Mouse (Mus musculus): Measurements from ENCODE around the gene Ccnd3. TPM values are rescaled to one million over a fixed set of nuclear protein-coding genes. Genes with fewer than 3 reads are reported as not detected.
A peak's percentile ranks its signal among the peaks of the same experiment; 100 is the strongest.
"Not testable (repeated sequence)": the region's sequence is repeated elsewhere in the genome, so short reads cannot be mapped to it uniquely, and the experiment has no call there.

The Ccnd3 gene
- polyA plus RNA-seq, 1 experiment from 2014 or later = 180 TPM

DNA sequence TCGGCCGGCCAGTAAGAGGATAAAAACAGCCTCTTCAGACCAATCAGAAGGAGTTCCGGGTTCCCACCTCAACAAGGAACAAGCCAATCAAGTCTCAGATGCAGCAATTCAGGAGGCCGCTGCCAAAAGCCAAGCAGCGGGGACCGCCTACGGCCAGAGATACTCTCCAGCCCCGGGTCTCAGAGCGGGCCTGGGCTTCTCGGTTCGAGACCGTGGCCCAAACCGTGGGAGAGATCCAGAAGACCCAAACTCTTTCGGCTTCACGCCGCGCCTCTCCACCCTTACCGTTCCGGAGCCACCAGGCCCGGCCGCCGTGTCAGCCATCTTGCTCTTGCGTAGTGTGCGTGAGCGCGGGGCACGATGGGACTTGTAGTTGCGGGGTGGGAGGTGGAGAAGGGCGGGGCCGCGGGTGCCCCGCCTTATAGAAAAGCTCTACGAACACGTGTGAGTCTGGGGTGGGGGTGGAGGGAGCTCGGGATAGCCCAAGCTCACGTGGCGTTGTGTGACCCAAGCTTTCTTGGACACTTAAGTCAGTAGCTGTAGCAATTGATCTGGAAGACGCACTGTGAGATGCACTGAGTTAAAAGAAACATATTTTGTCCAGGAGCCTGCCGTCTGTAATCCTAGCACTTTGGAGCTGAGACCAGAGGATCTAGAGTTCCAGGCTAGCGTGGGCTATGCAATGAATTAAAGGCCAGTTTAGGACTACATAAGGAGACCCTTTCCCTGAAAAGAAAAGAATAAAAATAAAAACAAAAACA is 2.7 kb upstream of the Ccnd3 start, which contains the start of gene Taf8:
Gene Taf8, minus strand, starts transcription at position 347 of the 761 bp plus-strand sequence.
- Histone ChIP-seq H3K9ac (ENCODE audit: low read depth, low read length) (peak within 1 kb of the TSS; percentile 75), H3K4me2 (replicated peaks; ENCODE audit: low read depth) (peak within 1 kb of the TSS; percentile 70), H3K27me3 (replicated peaks; ENCODE audit: control insufficient read depth, insufficient read depth, low read length) (no peaks in the 10 kb centered on the region)

DNA sequence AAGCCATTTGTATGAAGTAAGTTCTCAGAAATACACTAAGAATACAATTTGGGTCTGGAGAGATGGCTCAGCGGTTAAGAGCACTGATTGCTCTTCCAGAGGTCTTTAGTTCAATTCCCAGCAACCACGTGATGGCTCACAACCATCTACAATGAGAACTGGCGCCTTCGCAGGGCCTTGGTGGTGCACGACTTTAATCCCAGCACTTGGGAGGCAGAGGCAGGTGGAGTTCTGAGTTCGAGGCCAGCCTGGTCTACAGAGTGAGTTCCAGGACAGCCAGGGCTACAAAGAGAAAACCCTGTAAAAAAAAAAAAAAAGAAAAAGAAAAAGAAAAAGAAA is 2.2 kb upstream of the Ccnd3 start:
- Histone ChIP-seq H3K36me3 (ENCODE audit: control insufficient read depth, insufficient read depth) (peaks cover 17% of the 10 kb centered on the region; the same call in 1 of the 2 replicates), H3K4me3 (ENCODE audit: low read depth, low read length) (peak overlapping the region; percentile 66; the same call in 1 of the 2 replicates), H3K4me2 (replicated peaks; ENCODE audit: low read depth) (peak overlapping the region; percentile 70; the same call in 1 of the 2 replicates)
- ATAC-seq; H3K27me3 ChIP-seq (replicated peaks; ENCODE audit: control insufficient read depth, insufficient read depth, low read length); H3K9me3 ChIP-seq (ENCODE audit: control insufficient read depth); H3K9ac ChIP-seq (ENCODE audit: low read depth, low read length); H3K4me1 ChIP-seq (replicated peaks; ENCODE audit: control insufficient read depth, insufficient read depth, low read length); H3K27ac ChIP-seq (ENCODE audit: low read depth, low read length): not testable (repeated sequence)
- 74% methylated on average over 6 of the region's 6 CpGs for WGBS

More for the DNA sequence above, 2.7 kb upstream of the Ccnd3 start, which contains the start of gene Taf8:
- no peak for TF ChIP-seq CTCF (IDR thresholded peaks at IDR 0.05; ENCODE audit: low read depth)
- WGBS = 1% methylated on average over 40 of the region's 40 CpGs
- Histone ChIP-seq H3K4me1 (replicated peaks; ENCODE audit: control insufficient read depth, insufficient read depth, low read length) (peaks cover 4% of the 10 kb centered on the region; the same call in 1 of the 2 replicates), H3K36me3 (ENCODE audit: control insufficient read depth, insufficient read depth) (peaks cover 21% of the 10 kb centered on the region; the same call in 1 of the 2 replicates), H3K4me3 (ENCODE audit: low read depth, low read length) (peak within 1 kb of the TSS; percentile 66), H3K27ac (ENCODE audit: low read depth, low read length) (peak within 1 kb of the TSS; percentile 79), H3K9me3 (ENCODE audit: control insufficient read depth) (no peaks in the 10 kb centered on the region)
- ATAC-seq = peak; percentile 91

DNA sequence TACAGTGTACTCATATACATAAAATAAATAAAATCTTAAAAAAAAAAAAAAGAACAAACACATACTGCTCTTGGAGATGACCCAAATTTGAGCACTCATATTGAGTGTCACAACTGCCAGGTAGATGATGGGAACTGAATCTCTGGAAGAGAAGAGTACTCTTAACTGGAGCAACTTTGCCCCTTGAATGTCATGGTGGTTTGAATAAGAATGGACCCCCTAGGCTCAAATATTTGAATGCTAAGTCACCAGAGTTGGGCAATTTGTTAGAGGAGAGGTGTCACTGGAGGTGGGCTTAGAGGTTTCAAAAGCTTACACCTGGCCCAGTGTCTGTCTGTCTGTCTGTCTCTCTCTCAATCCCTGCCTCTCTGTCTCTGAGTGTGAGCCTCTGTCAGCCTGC is 1.2 kb upstream of the Ccnd3 start:
- Histone ChIP-seq H3K4me1 (replicated peaks; ENCODE audit: control insufficient read depth, insufficient read depth, low read length) (peaks cover 8% of the 10 kb centered on the region; the same call in 1 of the 2 replicates), H3K9me3 (ENCODE audit: control insufficient read depth) (no peaks in the 10 kb centered on the region), H3K9ac (ENCODE audit: low read depth, low read length) (no peak overlapping the region), H3K4me3 (ENCODE audit: low read depth, low read length) (no peak overlapping the region), H3K4me2 (replicated peaks; ENCODE audit: low read depth) (no peak overlapping the region), H3K27ac (ENCODE audit: low read depth, low read length) (no peak overlapping the region), H3K27me3 (replicated peaks; ENCODE audit: control insufficient read depth, insufficient read depth, low read length) (no peaks in the 10 kb centered on the region), H3K36me3 (ENCODE audit: control insufficient read depth, insufficient read depth) (peaks cover 10% of the 10 kb centered on the region; the same call in 1 of the 2 replicates)
- TF ChIP-seq CTCF (IDR thresholded peaks at IDR 0.05; ENCODE audit: low read depth) = no peak
- ATAC-seq = no peak

DNA sequence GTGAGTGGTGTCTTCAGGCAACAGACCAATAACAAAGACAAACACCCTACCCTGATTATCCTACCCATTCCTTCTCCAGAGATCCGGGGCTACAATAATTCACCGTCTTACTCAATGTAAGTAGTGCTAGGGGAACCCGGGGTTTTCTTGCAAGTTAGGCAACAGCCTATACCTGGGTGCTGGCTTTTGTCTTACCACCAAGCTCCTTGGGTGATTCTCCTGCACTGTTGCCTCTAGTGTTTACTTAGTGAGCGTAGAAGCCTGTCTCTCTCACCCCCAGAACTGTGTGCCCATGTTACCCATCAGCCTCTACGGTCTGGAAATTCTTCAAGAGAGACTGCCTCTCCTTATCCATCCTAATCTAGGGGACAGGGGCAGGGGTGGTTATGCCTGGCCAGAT is 623 bp upstream of the Ccnd3 start:
- H3K9ac ChIP-seq (ENCODE audit: low read depth, low read length) = peak overlapping the region; percentile 58; the same call in 1 of the 2 replicates
- WGBS = 46% methylated on average over 5 of the region's 5 CpGs
- H3K36me3 ChIP-seq (ENCODE audit: control insufficient read depth, insufficient read depth) = peaks cover 4% of the 10 kb centered on the region; the same call in 1 of the 2 replicates
- H3K4me3 ChIP-seq (ENCODE audit: low read depth, low read length) = no peak overlapping the region
- H3K27me3 ChIP-seq (replicated peaks; ENCODE audit: control insufficient read depth, insufficient read depth, low read length) = no peaks in the 10 kb centered on the region
- TF ChIP-seq CTCF (IDR thresholded peaks at IDR 0.05; ENCODE audit: low read depth) = no peak
- H3K4me1 ChIP-seq (replicated peaks; ENCODE audit: control insufficient read depth, insufficient read depth, low read length) = peaks cover 8% of the 10 kb centered on the region; the same call in 1 of the 2 replicates
- no peak for ATAC-seq
- peak overlapping the region; percentile 87 for H3K4me2 ChIP-seq (replicated peaks; ENCODE audit: low read depth)
- H3K9me3 ChIP-seq (ENCODE audit: control insufficient read depth) = no peaks in the 10 kb centered on the region
- H3K27ac ChIP-seq (ENCODE audit: low read depth, low read length) = peak overlapping the region; percentile 70; the same call in 1 of the 2 replicates

DNA sequence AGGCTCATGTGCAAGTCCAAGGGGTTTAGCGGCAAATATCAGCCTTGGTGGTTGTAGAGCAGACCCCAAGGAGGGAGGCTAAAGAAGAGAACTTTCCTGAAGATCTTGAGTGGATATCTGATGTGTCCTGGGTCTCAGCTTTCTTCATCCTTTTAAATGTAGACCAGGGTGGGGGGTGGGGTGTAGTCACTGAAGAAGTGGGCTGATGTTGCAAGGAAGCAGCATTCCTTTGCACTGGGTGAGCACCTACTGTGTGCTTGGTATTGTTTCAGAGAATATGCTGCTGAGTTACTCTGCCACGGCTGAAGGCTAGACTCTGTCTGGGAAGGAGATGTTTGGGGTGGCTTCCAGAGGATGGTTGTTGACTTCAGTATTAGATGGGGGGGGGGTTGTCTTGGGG is 715 bp downstream of the Ccnd3 start:
- TF ChIP-seq CTCF (IDR thresholded peaks at IDR 0.05; ENCODE audit: low read depth) = no peak
- Histone ChIP-seq H3K27me3 (replicated peaks; ENCODE audit: control insufficient read depth, insufficient read depth, low read length) (no peaks in the 10 kb centered on the region), H3K9ac (ENCODE audit: low read depth, low read length) (peak overlapping the region; percentile 58), H3K36me3 (ENCODE audit: control insufficient read depth, insufficient read depth) (no peaks in the 10 kb centered on the region), H3K27ac (ENCODE audit: low read depth, low read length) (peak overlapping the region; percentile 70), H3K4me3 (ENCODE audit: low read depth, low read length) (peak overlapping the region; percentile 40), H3K9me3 (ENCODE audit: control insufficient read depth) (no peaks in the 10 kb centered on the region), H3K4me2 (replicated peaks; ENCODE audit: low read depth) (peak overlapping the region; percentile 87), H3K4me1 (replicated peaks; ENCODE audit: control insufficient read depth, insufficient read depth, low read length) (peaks cover 8% of the 10 kb centered on the region; the same call in 1 of the 2 replicates)
- no peak for ATAC-seq
- 59% methylated on average over 2 of the region's 2 CpGs for WGBS

DNA sequence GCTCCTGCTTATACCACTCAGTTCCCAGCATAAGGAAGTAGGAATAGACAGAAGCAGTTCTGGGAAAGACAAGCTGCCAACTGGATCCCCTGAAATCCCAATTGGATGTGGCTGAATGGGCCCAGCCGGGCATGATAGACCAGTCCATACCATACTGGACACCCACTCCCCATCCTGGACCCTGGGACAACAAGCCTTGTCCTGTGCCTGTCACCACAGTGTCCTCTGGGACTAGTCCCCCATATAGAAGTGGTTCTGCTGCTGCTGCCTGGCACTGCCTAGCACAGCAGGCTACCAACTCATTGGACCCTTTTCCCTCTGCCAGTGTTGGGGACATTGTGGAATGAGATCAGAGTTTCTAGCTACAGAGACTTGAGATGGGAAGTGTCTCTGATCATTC is 1.2 kb downstream of the Ccnd3 start:
- peak overlapping the region; percentile 40; the same call in 1 of the 2 replicates for H3K4me3 ChIP-seq (ENCODE audit: low read depth, low read length)
- WGBS = 92% methylated on average over 1 of the region's 1 CpGs
- H3K4me2 ChIP-seq (replicated peaks; ENCODE audit: low read depth) = peak overlapping the region; percentile 87
- TF ChIP-seq CTCF (IDR thresholded peaks at IDR 0.05; ENCODE audit: low read depth) = no peak
- no peak overlapping the region for H3K9ac ChIP-seq (ENCODE audit: low read depth, low read length)
- no peak overlapping the region for H3K27ac ChIP-seq (ENCODE audit: low read depth, low read length)
- H3K4me1 ChIP-seq (replicated peaks; ENCODE audit: control insufficient read depth, insufficient read depth, low read length) = peaks cover 10% of the 10 kb centered on the region; the same call in 1 of the 2 replicates
- no peaks in the 10 kb centered on the region for H3K27me3 ChIP-seq (replicated peaks; ENCODE audit: control insufficient read depth, insufficient read depth, low read length)
- no peak for ATAC-seq
- no peaks in the 10 kb centered on the region for H3K36me3 ChIP-seq (ENCODE audit: control insufficient read depth, insufficient read depth)
- no peaks in the 10 kb centered on the region for H3K9me3 ChIP-seq (ENCODE audit: control insufficient read depth)
